Mouse (Mus musculus) limb, embryonic 15.5 days (tissue): Measurements from ENCODE around the gene Cdh15. TPM values are rescaled to one million over a fixed set of nuclear protein-coding genes. Genes with fewer than 3 reads are reported as not detected.

Experiments used
- ATAC-seq: fragments of 200-750 bp; cut with Nextera tagmentation; 2 replicates; pipeline ENCODE4 v1.8.0; 2017; ENCODE audit warnings: low read depth, moderate TSS enrichment; ENCODE audit not compliant: insufficient number of reproducible peaks, low FRiP score, low TSS enrichment
- H3K27ac ChIP-seq: fragments of 300-500 bp; sonication (generic); 2 replicates; pipeline ENCODE4 v1.5.1; 2015; ENCODE audit warnings: moderate library complexity, mild to moderate bottlenecking, inconsistent platforms
- H3K27me3 ChIP-seq: fragments of 300-500 bp; sonication (generic); 2 replicates; pipeline ENCODE4 v1.6.1; 2015; ENCODE audit warnings: inconsistent platforms
- H3K36me3 ChIP-seq: fragments of 300-500 bp; sonication (generic); 2 replicates; pipeline ENCODE4 v1.6.1; 2015; ENCODE audit warnings: inconsistent platforms
- H3K4me1 ChIP-seq: fragments of 300-500 bp; sonication (generic); 2 replicates; pipeline ENCODE4 v1.6.1; 2015; ENCODE audit warnings: inconsistent platforms
- H3K4me2 ChIP-seq: fragments of 300-500 bp; sonication (generic); 2 replicates; pipeline ENCODE4 v1.6.1; 2015; ENCODE audit warnings: mild to moderate bottlenecking, inconsistent platforms
- H3K4me3 ChIP-seq: fragments of 300-500 bp; sonication (generic); 2 replicates; pipeline ENCODE4 v1.5.1; 2015; ENCODE audit warnings: mild to moderate bottlenecking, inconsistent platforms
- H3K9ac ChIP-seq: fragments of 300-500 bp; sonication (generic); 2 replicates; pipeline ENCODE4 v1.6.1; 2015; ENCODE audit warnings: inconsistent platforms
- H3K9me3 ChIP-seq: fragments of 300-500 bp; sonication (generic); 2 replicates; pipeline ENCODE4 v1.6.1; 2016; ENCODE audit warnings: inconsistent platforms
- WGBS: fragments of 180-500 bp; shearing (Covaris S2); methylation state at CpG from one replicate; pipeline ENCODE4 v1.1.7; 2015; 5-methylcytosine and 5-hydroxymethylcytosine counted together
- polyA plus RNA-seq: library from polyadenylated mRNA; unstranded; fragments of >200 nt; fragmentation: Nextera tagmentation; extraction: Ambion mirVana; gene quantifications from 2 replicates; pipeline ENCODE4 v1.2.1, GENCODE M21; 2015

Gene Cdh15
- polyA plus RNA-seq, 1 experiment from 2014 or later = 16.5 TPM

- Histone ChIP-seq H3K36me3 (peaks cover 83% of the 10 kb centered on the region), H3K4me3 (no peak overlapping the region), H3K4me2 (no peak overlapping the region), H3K9ac (no peak overlapping the region), H3K27ac (no peak overlapping the region), H3K27me3 (no peaks in the 10 kb centered on the region), H3K9me3 (no peaks in the 10 kb centered on the region), H3K4me1 (no peaks in the 10 kb centered on the region)
- ATAC-seq = no peak
- 90% methylated on average over 8 of the region's 8 CpGs for WGBS
Observed at GRCm38 (mm10) chr8:122897200-122897599, 49.4 kb downstream of the Cdh15 start.

- Histone ChIP-seq H3K4me3 (no peak overlapping the region), H3K27ac (no peak overlapping the region), H3K27me3 (no peaks in the 10 kb centered on the region), H3K9ac (no peak overlapping the region), H3K9me3 (no peaks in the 10 kb centered on the region), H3K36me3 (peaks cover 75% of the 10 kb centered on the region), H3K4me1 (no peaks in the 10 kb centered on the region), H3K4me2 (no peak overlapping the region)
- 76% methylated on average over 4 of the region's 4 CpGs for WGBS
- ATAC-seq = no peak
Observed at GRCm38 (mm10) chr8:122898018-122898417, 50.3 kb downstream of the Cdh15 start.

- ATAC-seq = no peak
- 92% methylated on average over 12 of the region's 12 CpGs for WGBS
- no peak overlapping the region for H3K4me3 ChIP-seq
Observed at GRCm38 (mm10) chr8:122898473-122898872, 50.7 kb downstream of the Cdh15 start.

GRCm38 (mm10) chr8:122899085-122899484 lies 51.3 kb downstream of the Cdh15 start:
- no peaks in the 10 kb centered on the region for H3K4me1 ChIP-seq
- H3K9ac ChIP-seq = no peak overlapping the region
- WGBS = 71% methylated on average over 5 of the region's 5 CpGs
- ATAC-seq = no peak
- no peak overlapping the region for H3K4me3 ChIP-seq
- H3K4me2 ChIP-seq = no peak overlapping the region
- H3K36me3 ChIP-seq = peaks cover 68% of the 10 kb centered on the region
- H3K9me3 ChIP-seq = no peaks in the 10 kb centered on the region
- no peaks in the 10 kb centered on the region for H3K27me3 ChIP-seq
- no peak overlapping the region for H3K27ac ChIP-seq

More at GRCm38 (mm10) chr8:122898473-122898872, 50.7 kb downstream of the Cdh15 start:
- Histone ChIP-seq H3K9me3 (no peaks in the 10 kb centered on the region), H3K9ac (no peak overlapping the region), H3K4me1 (no peaks in the 10 kb centered on the region), H3K4me2 (no peak overlapping the region), H3K27me3 (no peaks in the 10 kb centered on the region), H3K27ac (no peak overlapping the region), H3K36me3 (peaks cover 72% of the 10 kb centered on the region)

- H3K36me3 ChIP-seq = peaks cover 47% of the 10 kb centered on the region
- H3K4me2 ChIP-seq = no peak overlapping the region
- ATAC-seq = no peak
- WGBS = 91% methylated on average over 7 of the region's 7 CpGs
- peaks cover 8% of the 10 kb centered on the region for H3K4me1 ChIP-seq
- H3K4me3 ChIP-seq = no peak overlapping the region
- H3K9me3 ChIP-seq = no peaks in the 10 kb centered on the region
- H3K27me3 ChIP-seq = no peaks in the 10 kb centered on the region
- no peak overlapping the region for H3K27ac ChIP-seq
- H3K9ac ChIP-seq = no peak overlapping the region
Observed at GRCm38 (mm10) chr8:122901476-122901875, 53.7 kb downstream of the Cdh15 start.

- WGBS = 83% methylated on average over 8 of the region's 8 CpGs
- no peaks in the 10 kb centered on the region for H3K27me3 ChIP-seq
- no peak overlapping the region for H3K4me2 ChIP-seq
- H3K9me3 ChIP-seq = no peaks in the 10 kb centered on the region
- no peak overlapping the region for H3K4me3 ChIP-seq
- H3K27ac ChIP-seq = no peak overlapping the region
- no peak overlapping the region for H3K9ac ChIP-seq
- no peak for ATAC-seq
- H3K4me1 ChIP-seq = peaks cover 13% of the 10 kb centered on the region
- peaks cover 44% of the 10 kb centered on the region for H3K36me3 ChIP-seq
Observed at GRCm38 (mm10) chr8:122901892-122902515, 54.2 kb downstream of the Cdh15 start.

- Histone ChIP-seq H3K9me3 (no peaks in the 10 kb centered on the region), H3K27ac (no peak overlapping the region), H3K4me3 (no peak overlapping the region), H3K36me3 (peaks cover 44% of the 10 kb centered on the region), H3K9ac (no peak overlapping the region), H3K27me3 (no peaks in the 10 kb centered on the region), H3K4me2 (no peak overlapping the region), H3K4me1 (peaks cover 15% of the 10 kb centered on the region)
- ATAC-seq = no peak
- WGBS = 78% methylated on average over 3 of the region's 3 CpGs
Observed at GRCm38 (mm10) chr8:122902581-122902980, 54.8 kb downstream of the Cdh15 start.

GRCm38 (mm10) chr8:122903002-122903401 lies 55.2 kb downstream of the Cdh15 start:
- peaks cover 44% of the 10 kb centered on the region for H3K36me3 ChIP-seq
- no peak for ATAC-seq
- no peak overlapping the region for H3K9ac ChIP-seq
- no peak overlapping the region for H3K27ac ChIP-seq
- WGBS = 84% methylated on average over 5 of the region's 5 CpGs
- no peaks in the 10 kb centered on the region for H3K9me3 ChIP-seq
- no peak overlapping the region for H3K4me2 ChIP-seq
- H3K27me3 ChIP-seq = no peaks in the 10 kb centered on the region
- peaks cover 15% of the 10 kb centered on the region for H3K4me1 ChIP-seq
- no peak overlapping the region for H3K4me3 ChIP-seq

- Histone ChIP-seq H3K27ac (no peak overlapping the region), H3K27me3 (no peaks in the 10 kb centered on the region), H3K4me1 (peaks cover 15% of the 10 kb centered on the region), H3K4me2 (no peak overlapping the region), H3K4me3 (no peak overlapping the region), H3K9me3 (no peaks in the 10 kb centered on the region), H3K9ac (no peak overlapping the region), H3K36me3 (peaks cover 37% of the 10 kb centered on the region)
- ATAC-seq = no peak
- 87% methylated on average over 11 of the region's 11 CpGs for WGBS
Observed at GRCm38 (mm10) chr8:122904496-122904895, 56.7 kb downstream of the Cdh15 start.

GRCm38 (mm10) chr8:122905346-122905745 lies 57.6 kb downstream of the Cdh15 start:
- Histone ChIP-seq H3K27ac (no peak overlapping the region), H3K9me3 (no peaks in the 10 kb centered on the region), H3K4me2 (no peak overlapping the region), H3K4me3 (no peak overlapping the region), H3K4me1 (peaks cover 15% of the 10 kb centered on the region), H3K27me3 (no peaks in the 10 kb centered on the region), H3K36me3 (peaks cover 30% of the 10 kb centered on the region), H3K9ac (no peak overlapping the region)
- WGBS = 79% methylated on average over 4 of the region's 4 CpGs
- ATAC-seq = no peak

GRCm38 (mm10) chr8:122906463-122907021 lies 58.8 kb downstream of the Cdh15 start:
- ATAC-seq = peak; percentile 61
- peak overlapping the region; percentile 43; the same call in 1 of the 2 replicates for H3K27ac ChIP-seq
- 31% methylated on average over 6 of the region's 6 CpGs for WGBS
- no peak overlapping the region for H3K9ac ChIP-seq
- peaks cover 15% of the 10 kb centered on the region for H3K4me1 ChIP-seq
- H3K4me2 ChIP-seq = no peak overlapping the region
- H3K36me3 ChIP-seq = peaks cover 26% of the 10 kb centered on the region
- no peaks in the 10 kb centered on the region for H3K27me3 ChIP-seq
- no peaks in the 10 kb centered on the region for H3K9me3 ChIP-seq
- H3K4me3 ChIP-seq = no peak overlapping the region

- Histone ChIP-seq H3K9me3 (no peaks in the 10 kb centered on the region), H3K4me3 (no peak overlapping the region), H3K36me3 (peaks cover 47% of the 10 kb centered on the region), H3K27ac (no peak overlapping the region), H3K4me2 (no peak overlapping the region), H3K9ac (no peak overlapping the region), H3K27me3 (no peaks in the 10 kb centered on the region), H3K4me1 (peaks cover 7% of the 10 kb centered on the region)
- 81% methylated on average over 3 of the region's 3 CpGs for WGBS
- no peak for ATAC-seq
Observed at GRCm38 (mm10) chr8:122912150-122912549, 64.4 kb downstream of the Cdh15 start.
